Mouse (Mus musculus) embryonic facial prominence, embryonic 12.5 days (tissue): Measurements from ENCODE around the gene Gpr157. TPM values are rescaled to one million over a fixed set of nuclear protein-coding genes. Genes with fewer than 3 reads are reported as not detected.
A peak's percentile ranks its signal among the peaks of the same experiment; 100 is the strongest.

ENCODE experiments used
- ATAC-seq: fragments of 200-750 bp; cut with Nextera tagmentation; 2 replicates; pipeline ENCODE4 v1.8.0; 2017; ENCODE audit not compliant: insufficient number of reproducible peaks, insufficient read depth, low FRiP score, low TSS enrichment
- H3K27ac ChIP-seq: fragments of 300-500 bp; sonication (generic); 2 replicates; pipeline ENCODE4 v1.5.1; 2016; ENCODE audit warnings: mild to moderate bottlenecking
- H3K27me3 ChIP-seq: fragments of 300-500 bp; sonication (generic); 2 replicates; pipeline ENCODE4 v1.6.1; 2016; ENCODE audit warnings: mild to moderate bottlenecking, moderate library complexity
- H3K36me3 ChIP-seq: fragments of 300-500 bp; sonication (generic); 2 replicates; pipeline ENCODE4 v1.6.1; 2016; ENCODE audit warnings: mild to moderate bottlenecking
- H3K4me1 ChIP-seq: fragments of 300-500 bp; sonication (generic); 2 replicates; pipeline ENCODE4 v1.6.1; 2016
- H3K4me2 ChIP-seq: fragments of 300-500 bp; sonication (generic); replicated peaks from 2 replicates; pipeline ENCODE4 v1.6.1; 2016; ENCODE audit warnings: mild to moderate bottlenecking, moderate library complexity
- H3K4me3 ChIP-seq: fragments of 300-500 bp; sonication (generic); 2 replicates; pipeline ENCODE4 v1.5.1; 2016; ENCODE audit warnings: mild to moderate bottlenecking
- H3K9ac ChIP-seq: fragments of 300-500 bp; sonication (generic); 2 replicates; pipeline ENCODE4 v1.6.1; 2016; ENCODE audit warnings: mild to moderate bottlenecking, moderate library complexity
- H3K9me3 ChIP-seq: fragments of 300-500 bp; sonication (generic); 2 replicates; pipeline ENCODE4 v1.6.1; 2016; ENCODE audit warnings: mild to moderate bottlenecking, moderate library complexity
- WGBS: fragments of 180-500 bp; shearing (Covaris S2); methylation state at CpG from one replicate; pipeline ENCODE4 v1.1.7; 2016; 5-methylcytosine and 5-hydroxymethylcytosine counted together
- polyA plus RNA-seq: library from polyadenylated mRNA; unstranded; fragments of >200 nt; fragmentation: Nextera tagmentation; extraction: Ambion mirVana; gene quantifications from 2 replicates; pipeline ENCODE4 v1.2.1, GENCODE M21; 2016

Gene Gpr157
- polyA plus RNA-seq, 1 experiment from 2014 or later: 1.1 TPM

DNA sequence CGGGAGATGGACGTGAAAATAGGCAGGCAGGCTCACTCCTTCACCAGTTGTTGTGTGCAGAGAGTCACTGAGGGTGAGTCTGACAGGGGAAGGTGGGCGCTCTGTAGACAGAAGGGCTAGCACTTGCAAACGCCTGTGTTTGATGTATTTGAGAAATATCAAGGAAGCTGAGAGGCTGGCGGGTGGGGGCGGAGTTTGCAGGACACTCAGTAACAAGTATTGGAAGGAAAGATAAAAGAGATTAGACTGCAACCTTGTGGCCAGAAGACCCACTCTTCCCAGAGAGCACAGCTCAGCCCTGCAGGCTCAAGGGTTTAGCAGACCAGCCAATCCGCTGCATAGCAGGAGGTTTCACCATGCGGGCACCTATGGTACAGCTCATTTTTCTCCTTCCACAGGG lies 35.7 kb upstream of the Gpr157 start:
- Histone ChIP-seq H3K9ac (no peak overlapping the region), H3K27me3 (peaks cover 45% of the 10 kb centered on the region), H3K9me3 (no peaks in the 10 kb centered on the region), H3K4me3 (no peak overlapping the region), H3K4me2 (no peak overlapping the region), H3K4me1 (peaks cover 19% of the 10 kb centered on the region; the same call in 1 of the 2 replicates), H3K36me3 (no peaks in the 10 kb centered on the region), H3K27ac (no peak overlapping the region)
- WGBS: 71% methylated on average over 8 of the region's 8 CpGs
- ATAC-seq: no peak

DNA sequence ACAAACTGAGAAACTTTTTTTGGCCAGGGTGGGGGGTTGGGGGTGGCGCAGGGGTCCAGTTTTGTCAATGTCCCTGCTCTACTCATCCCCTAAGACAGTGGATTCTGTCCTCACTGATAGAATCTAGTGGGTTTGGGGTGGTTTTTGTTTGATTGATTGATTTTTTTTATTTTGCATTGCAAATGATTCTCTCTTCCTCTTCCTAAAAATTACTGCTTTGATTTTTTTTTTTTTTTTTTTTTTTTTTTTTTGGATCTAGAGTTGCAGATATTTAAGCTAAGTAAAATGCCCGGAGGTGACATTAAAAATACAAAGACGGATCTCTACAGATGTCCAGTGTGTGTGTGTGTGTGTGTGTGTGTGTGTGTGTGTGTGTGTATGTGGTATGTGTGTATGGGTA lies 34.8 kb upstream of the Gpr157 start:
- 82% methylated on average over 3 of the region's 3 CpGs for WGBS
- no peak overlapping the region for H3K9ac ChIP-seq

DNA sequence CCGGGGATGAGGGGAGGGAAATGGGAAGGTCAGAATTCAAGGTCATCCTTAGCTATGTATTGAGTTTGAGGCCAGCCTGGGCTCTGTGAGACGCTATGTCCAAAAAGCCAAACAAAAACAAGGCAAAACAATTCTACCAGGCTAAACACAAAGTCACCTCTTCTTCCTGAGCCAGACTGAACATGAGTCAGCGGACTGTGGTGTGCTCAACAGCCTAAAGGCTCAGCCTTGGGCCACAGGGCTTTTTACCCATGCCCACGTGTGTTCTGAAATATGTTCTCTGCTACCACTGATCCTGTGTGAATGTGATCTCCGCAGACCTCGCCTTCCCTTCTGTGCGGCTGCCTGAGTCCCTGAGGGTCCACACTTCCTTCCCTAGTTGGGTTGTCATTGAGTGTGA lies 31.0 kb upstream of the Gpr157 start:
- Histone ChIP-seq H3K9ac (no peak overlapping the region), H3K4me2 (no peak overlapping the region), H3K27ac (no peak overlapping the region), H3K9me3 (no peaks in the 10 kb centered on the region), H3K4me1 (peaks cover 5% of the 10 kb centered on the region), H3K36me3 (no peaks in the 10 kb centered on the region), H3K27me3 (0 out of 2 replicates have a peak, but pooled peaks cover 5% of the 10 kb centered on the region), H3K4me3 (no peak overlapping the region)
- no peak for ATAC-seq
- 78% methylated on average over 7 of the region's 7 CpGs for WGBS

More for the DNA sequence above, 34.8 kb upstream of the Gpr157 start:
- Histone ChIP-seq H3K4me1 (peaks cover 18% of the 10 kb centered on the region; the same call in 1 of the 2 replicates), H3K4me3 (no peak overlapping the region), H3K27ac (no peak overlapping the region), H3K9me3 (no peaks in the 10 kb centered on the region), H3K27me3 (peaks cover 38% of the 10 kb centered on the region), H3K36me3 (no peaks in the 10 kb centered on the region), H3K4me2 (no peak overlapping the region)
- ATAC-seq: no peak

DNA sequence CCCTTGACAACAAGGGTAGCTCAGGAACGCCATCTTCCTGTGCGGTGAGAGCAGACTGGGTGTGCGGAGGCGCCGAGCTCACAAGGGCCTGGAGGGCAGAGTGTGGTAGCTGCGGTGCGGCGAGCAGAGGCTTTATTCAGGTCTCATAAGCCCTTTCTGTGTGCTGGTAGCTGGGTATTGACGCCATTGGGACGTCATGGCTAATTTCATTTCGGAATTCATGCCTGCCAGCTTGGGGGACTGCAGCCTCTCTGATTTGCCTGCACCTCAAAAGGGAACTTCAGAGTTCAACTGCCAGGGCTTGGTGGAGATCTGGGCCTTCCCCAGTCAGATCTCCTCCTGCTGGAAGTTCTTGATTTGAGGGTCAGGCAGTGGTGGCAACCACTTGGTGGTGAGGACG lies 29.4 kb upstream of the Gpr157 start:
- Histone ChIP-seq H3K27me3 (0 out of 2 replicates have a peak, but pooled peaks cover 2% of the 10 kb centered on the region), H3K4me3 (no peak overlapping the region), H3K27ac (no peak overlapping the region), H3K4me2 (no peak overlapping the region), H3K9me3 (no peaks in the 10 kb centered on the region), H3K4me1 (peaks cover 10% of the 10 kb centered on the region), H3K9ac (no peak overlapping the region), H3K36me3 (no peaks in the 10 kb centered on the region)
- ATAC-seq: no peak
- 91% methylated on average over 12 of the region's 12 CpGs for WGBS

DNA sequence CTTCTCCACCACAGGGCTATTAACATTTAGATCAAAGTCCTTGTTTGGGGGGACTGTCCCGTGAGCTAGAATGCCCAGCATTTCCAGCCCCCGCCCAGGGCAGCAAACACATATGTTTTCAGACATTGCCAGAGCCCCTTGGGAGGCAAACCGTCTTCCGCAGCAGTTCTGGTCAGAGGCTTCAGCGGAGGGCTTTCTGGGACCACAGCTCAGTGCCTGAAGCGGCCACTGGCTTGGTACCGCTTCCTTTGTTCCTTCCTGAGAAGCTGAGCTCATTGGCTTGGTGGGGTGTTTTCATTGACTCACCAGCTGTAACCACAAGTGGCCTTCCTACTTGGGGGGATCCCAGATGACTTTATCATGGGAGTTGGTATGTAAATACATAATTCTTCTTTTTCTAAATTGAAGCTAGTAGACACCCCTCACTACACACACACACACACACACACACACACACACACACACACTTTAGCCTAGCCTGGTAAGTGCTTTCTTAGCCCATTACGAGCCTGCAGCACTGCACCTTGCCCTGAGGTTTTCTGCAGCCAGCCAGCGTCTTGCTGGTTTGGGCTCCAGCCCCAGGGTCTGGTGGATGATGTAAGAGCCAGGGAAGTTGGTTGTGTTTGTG lies 27.2 kb upstream of the Gpr157 start:
- 28% methylated on average over 9 of the region's 9 CpGs for WGBS
- no peaks in the 10 kb centered on the region for H3K36me3 ChIP-seq
- ATAC-seq: no peak
- H3K4me2 ChIP-seq: no peak overlapping the region
- H3K4me3 ChIP-seq: no peak overlapping the region
- H3K9me3 ChIP-seq: no peaks in the 10 kb centered on the region; the same call in 1 of the 2 replicates
- H3K4me1 ChIP-seq: peaks cover 10% of the 10 kb centered on the region
- 0 out of 2 replicates have a peak, but pooled peaks cover 2% of the 10 kb centered on the region for H3K27me3 ChIP-seq
- H3K9ac ChIP-seq: no peak overlapping the region
- H3K27ac ChIP-seq: 0 out of 2 replicates have a peak overlapping the region, but pooled peaks have one; percentile 46

DNA sequence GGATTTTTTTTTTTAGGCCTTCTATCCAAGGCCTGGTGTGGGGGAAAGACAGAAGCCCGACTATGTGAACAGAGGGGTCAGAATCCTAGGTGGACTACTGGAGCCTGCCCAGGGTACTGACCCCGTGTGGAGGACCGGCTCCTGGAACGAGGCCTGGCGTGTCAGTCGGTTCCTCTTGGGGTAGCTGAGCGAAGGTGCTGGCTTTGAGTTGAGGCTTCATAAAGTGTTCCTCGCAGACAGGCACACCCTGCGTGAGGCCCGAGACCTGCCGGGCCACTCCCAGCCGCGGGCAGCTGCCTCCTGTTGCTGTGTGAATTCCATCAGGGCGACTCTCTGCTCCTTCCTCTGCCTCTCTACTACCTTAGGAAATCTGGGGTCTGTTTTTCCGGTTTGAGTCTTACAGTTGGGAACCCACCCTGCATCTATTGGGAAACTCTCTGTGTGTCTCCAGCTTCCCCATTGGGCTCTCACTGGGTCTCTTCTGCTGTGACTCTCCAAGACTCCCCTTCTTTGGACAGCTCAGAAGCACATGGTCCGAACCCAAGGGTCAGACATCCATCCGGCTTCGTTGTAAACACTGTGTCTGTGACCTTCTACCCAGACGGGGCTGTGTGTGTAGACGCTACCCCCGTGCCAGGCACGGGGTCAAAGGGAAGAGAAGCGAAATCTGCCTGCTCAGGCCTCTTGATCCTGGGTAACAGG lies 26.5 kb upstream of the Gpr157 start:
- H3K4me2 ChIP-seq: no peak overlapping the region
- H3K27me3 ChIP-seq: 0 out of 2 replicates have a peak, but pooled peaks cover 2% of the 10 kb centered on the region
- no peak overlapping the region for H3K9ac ChIP-seq
- peaks cover 10% of the 10 kb centered on the region for H3K4me1 ChIP-seq
- no peak overlapping the region for H3K4me3 ChIP-seq
- H3K36me3 ChIP-seq: no peaks in the 10 kb centered on the region
- ATAC-seq: no peak; the same call in 1 of the 2 replicates
- WGBS: 63% methylated on average over 23 of the region's 23 CpGs
- no peaks in the 10 kb centered on the region; the same call in 1 of the 2 replicates for H3K9me3 ChIP-seq
- no peak overlapping the region for H3K27ac ChIP-seq

DNA sequence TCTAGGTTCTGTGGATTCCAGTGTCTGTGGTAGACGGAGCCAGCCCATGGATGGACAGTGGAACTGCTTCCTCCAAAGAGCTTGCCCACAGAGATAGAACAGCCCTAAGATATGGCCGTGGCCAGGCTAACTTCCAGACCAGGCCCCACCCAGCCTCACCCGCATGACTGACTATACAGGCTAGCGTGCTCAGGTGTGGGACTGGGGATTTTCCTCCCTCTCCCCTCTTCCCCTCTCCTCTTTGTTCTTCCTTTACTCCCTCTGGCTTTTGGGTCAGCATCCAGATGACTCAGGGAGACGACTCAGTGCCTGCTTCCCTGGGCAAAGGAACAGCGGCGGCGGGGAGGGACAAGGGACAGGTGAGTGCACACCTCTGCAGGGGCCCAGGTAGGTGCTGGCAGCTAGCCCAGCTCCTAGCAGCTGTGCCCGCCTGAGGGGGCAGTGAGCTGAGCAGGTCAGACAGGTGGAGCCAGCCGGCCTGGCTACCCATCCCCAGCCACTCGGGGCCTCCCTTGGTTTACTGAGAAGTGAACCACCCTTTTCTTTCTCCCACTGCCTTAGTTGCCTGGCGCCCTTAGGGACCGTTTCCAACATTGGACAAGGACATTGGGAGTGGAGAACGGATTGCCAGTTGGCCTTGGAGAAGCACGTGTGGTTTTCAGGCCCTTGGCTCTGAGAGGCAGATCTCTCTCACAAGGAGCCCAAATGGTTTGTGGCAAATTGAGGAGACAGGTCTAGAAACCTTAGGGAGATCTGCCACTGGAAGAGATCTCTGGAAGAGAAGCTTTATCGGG lies 25.5 kb upstream of the Gpr157 start:
- Histone ChIP-seq H3K4me3 (no peak overlapping the region), H3K27ac (no peak overlapping the region), H3K9ac (no peak overlapping the region), H3K4me2 (no peak overlapping the region), H3K4me1 (peaks cover 10% of the 10 kb centered on the region), H3K9me3 (no peaks in the 10 kb centered on the region; the same call in 1 of the 2 replicates), H3K27me3 (0 out of 2 replicates have a peak, but pooled peaks cover 2% of the 10 kb centered on the region), H3K36me3 (no peaks in the 10 kb centered on the region)
- 76% methylated on average over 16 of the region's 16 CpGs for WGBS
- no peak for ATAC-seq

DNA sequence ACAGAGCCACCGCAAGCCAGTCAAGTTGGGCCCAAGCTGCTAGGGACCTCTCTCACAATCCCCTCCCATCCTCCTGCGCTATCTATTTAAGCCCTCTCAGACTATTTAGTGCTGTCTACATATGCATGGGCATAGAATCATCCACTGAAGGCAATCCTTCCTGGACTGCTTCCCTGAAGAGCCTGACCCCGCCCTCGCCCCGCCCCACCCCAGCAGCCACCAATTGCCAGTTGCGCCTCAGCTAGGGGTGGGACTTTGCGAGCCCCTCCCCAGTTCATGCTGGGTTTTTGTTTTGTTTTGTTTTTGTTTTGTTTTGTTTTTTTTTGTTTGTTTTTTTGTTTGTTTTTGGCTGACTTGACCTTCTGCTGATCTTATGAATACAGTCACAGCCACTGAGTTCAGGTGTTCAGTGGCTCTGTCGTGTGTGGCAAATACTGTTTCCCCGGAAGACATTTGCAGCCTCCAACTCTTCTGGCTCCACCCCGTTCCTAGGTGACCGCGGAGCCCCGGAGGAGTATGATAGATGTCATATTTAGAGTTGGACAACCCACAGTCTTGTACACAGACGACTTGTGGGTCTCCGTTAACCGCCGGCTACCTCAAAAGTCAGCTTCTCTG lies 20.4 kb upstream of the Gpr157 start:
- Histone ChIP-seq H3K4me2 (no peak overlapping the region), H3K36me3 (no peaks in the 10 kb centered on the region), H3K4me1 (0 out of 2 replicates have a peak, but pooled peaks cover 7% of the 10 kb centered on the region), H3K9me3 (no peaks in the 10 kb centered on the region; the same call in 1 of the 2 replicates), H3K9ac (no peak overlapping the region), H3K27me3 (no peaks in the 10 kb centered on the region), H3K4me3 (no peak overlapping the region), H3K27ac (no peak overlapping the region)
- 81% methylated on average over 17 of the region's 17 CpGs for WGBS
- no peak for ATAC-seq

DNA sequence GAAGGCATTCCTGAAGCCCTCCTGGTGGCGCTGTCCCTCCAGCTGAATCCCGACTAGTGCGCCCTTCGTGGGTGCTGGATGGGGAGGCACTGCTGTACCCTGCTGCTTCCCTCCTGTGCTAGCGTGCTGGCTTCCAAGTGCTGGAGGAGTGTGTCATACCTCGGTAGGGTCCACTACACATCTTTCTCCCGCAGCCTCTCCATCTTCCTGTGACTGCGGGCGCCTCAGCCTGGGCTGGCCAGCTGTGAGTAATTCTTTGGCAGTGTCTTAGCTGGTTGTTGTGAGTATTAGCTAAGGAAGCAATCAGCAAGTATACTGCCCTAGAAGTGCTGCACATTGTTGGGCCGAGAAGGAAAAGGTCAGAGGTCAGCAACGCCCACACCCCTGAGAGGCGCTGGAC lies 18.9 kb upstream of the Gpr157 start:
- no peak overlapping the region for H3K4me2 ChIP-seq
- 67% methylated on average over 12 of the region's 12 CpGs for WGBS
- H3K9ac ChIP-seq: no peak overlapping the region
- H3K27ac ChIP-seq: no peak overlapping the region
- H3K27me3 ChIP-seq: no peaks in the 10 kb centered on the region
- H3K4me1 ChIP-seq: 0 out of 2 replicates have a peak, but pooled peaks cover 3% of the 10 kb centered on the region
- no peak overlapping the region for H3K4me3 ChIP-seq
- no peaks in the 10 kb centered on the region; the same call in 1 of the 2 replicates for H3K9me3 ChIP-seq
- no peak for ATAC-seq
- no peaks in the 10 kb centered on the region for H3K36me3 ChIP-seq

DNA sequence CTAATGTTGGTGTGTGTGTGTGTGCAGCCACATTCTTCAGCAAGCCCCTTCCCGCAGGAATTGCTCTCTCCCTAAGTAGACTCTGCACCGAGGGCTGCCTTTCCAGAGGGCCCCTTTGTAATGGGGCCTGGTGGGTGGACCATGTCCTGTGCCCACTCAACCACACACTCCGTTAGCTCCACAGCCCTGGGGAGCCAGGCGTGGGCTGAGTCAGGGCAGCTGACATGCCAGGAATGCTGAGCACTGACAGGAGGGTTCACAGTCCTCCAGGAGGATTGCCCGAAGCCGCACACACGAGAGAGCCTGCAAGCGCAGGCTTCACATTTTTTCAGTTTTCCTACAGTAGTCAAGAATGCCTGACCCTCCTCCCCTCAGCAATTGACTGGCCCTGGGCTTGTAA lies 17.0 kb upstream of the Gpr157 start:
- no peaks in the 10 kb centered on the region for H3K36me3 ChIP-seq
- 0 out of 2 replicates have a peak, but pooled peaks cover 3% of the 10 kb centered on the region for H3K4me1 ChIP-seq
- WGBS: 41% methylated on average over 8 of the region's 8 CpGs
- H3K4me2 ChIP-seq: no peak overlapping the region
- H3K27ac ChIP-seq: no peak overlapping the region
- peak; percentile 37; the same call in 1 of the 2 replicates for ATAC-seq
- no peaks in the 10 kb centered on the region for H3K9me3 ChIP-seq
- no peak overlapping the region for H3K9ac ChIP-seq
- no peaks in the 10 kb centered on the region for H3K27me3 ChIP-seq
- no peak overlapping the region for H3K4me3 ChIP-seq

DNA sequence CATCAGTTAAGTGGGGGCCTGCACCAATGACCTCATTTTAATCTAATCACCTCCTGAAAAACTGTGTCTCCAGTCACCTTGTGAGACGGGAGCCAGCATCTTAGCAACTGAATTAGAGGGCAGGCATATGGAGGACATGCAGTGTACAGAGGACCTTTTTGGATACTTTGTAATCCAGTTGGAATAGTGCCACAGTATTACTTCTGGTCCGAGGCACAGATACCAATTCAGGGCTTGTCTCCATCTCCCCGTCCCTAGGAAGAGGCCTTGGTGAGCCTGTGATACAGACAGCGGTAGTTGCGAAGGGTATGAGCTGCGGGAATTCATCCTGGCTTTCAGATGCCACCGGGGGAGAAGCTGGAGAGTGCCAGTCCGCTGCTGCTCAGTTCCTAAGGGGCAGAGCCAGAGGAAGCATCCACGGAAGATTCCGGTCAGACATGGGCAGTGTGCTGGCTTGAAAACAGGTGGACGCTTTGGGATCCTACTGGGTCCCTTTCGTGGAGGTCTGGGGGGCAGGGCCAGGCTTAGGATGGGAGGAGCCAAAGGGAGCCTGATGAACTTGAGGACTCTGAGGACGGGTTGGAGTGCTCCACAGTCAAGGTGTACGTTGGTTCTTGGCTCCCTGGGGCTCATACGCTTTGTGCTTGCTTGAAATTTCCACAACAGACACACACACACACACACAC lies 14.6 kb upstream of the Gpr157 start:
- WGBS: 51% methylated on average over 15 of the region's 15 CpGs
- Histone ChIP-seq H3K4me2 (no peak overlapping the region), H3K4me1 (peaks cover 10% of the 10 kb centered on the region; the same call in 1 of the 2 replicates), H3K36me3 (no peaks in the 10 kb centered on the region), H3K9ac (no peak overlapping the region), H3K27me3 (no peaks in the 10 kb centered on the region), H3K27ac (no peak overlapping the region), H3K9me3 (no peaks in the 10 kb centered on the region), H3K4me3 (no peak overlapping the region)
- ATAC-seq: no peak
